Mouse (Mus musculus) MEL (cell line): Measurements from ENCODE around the gene Gm5930. TPM values are rescaled to one million over a fixed set of nuclear protein-coding genes. Genes with fewer than 3 reads are reported as not detected.

Experiments
- polyA plus RNA-seq, 2 experiments: library from polyadenylated mRNA; stranded (reverse) in 1 of 2; unstranded in 1 of 2; fragments of >175 nt in 1 of 2; fragments of >200 nt in 1 of 2; gene quantifications; 2 replicates each; pipeline versions ENCODE4 v1.2.1 to v1.2.4; 2012; ENCODE audit warnings: low replicate concordance in 2 of 2, low read depth in 1 of 2; ENCODE audit not compliant: insufficient read length in 2 of 2, insufficient read depth in 1 of 2, missing spikeins in 1 of 2
- total RNA-seq: library from RNA; depleted of rRNA; stranded (reverse); fragments of 300-350 nt; gene quantifications from 2 replicates; pipeline ENCODE4 v1.2.3, GENCODE M21; 2012; rRNA removed

Gene Gm5930
- total and polyA plus RNA-seq, 3 experiments, result not detected

Other genes with a start within 250 kb of the Gm5930 start
- gene Ear2, start 235.9 kb downstream of the Gm5930 start, total RNA-seq, result not detected in 2 replicates
- under 1 TPM in 1 of 2 experiments, not detected in 1; 0.19 TPM for gene Ear2, start 235.9 kb downstream of the Gm5930 start, polyA plus RNA-seq
- not detected in 2 replicates for gene Gm3327, start 214.7 kb downstream of the Gm5930 start, total RNA-seq
- not detected for gene Gm3327, start 214.7 kb downstream of the Gm5930 start, polyA plus RNA-seq
- not detected in 2 replicates for gene Gm8212, start 140.9 kb downstream of the Gm5930 start, total RNA-seq
- not detected for gene Gm8212, start 140.9 kb downstream of the Gm5930 start, polyA plus RNA-seq
- 0.33 and 0.77 TPM in 2 replicates for gene 4930503E14Rik, start 125.3 kb downstream of the Gm5930 start, total RNA-seq
- gene 4930503E14Rik, start 125.3 kb downstream of the Gm5930 start, polyA plus RNA-seq, result under 1 TPM in 1 of 2 experiments, not detected in 1; 0.14 TPM
- gene Gm8220, start 53.0 kb downstream of the Gm5930 start, total RNA-seq, result not detected in 2 replicates
- not detected for gene Gm8220, start 53.0 kb downstream of the Gm5930 start, polyA plus RNA-seq
- not detected in 2 replicates for gene Gm8229, start 26.8 kb upstream of the Gm5930 start, total RNA-seq
- gene Gm8229, start 26.8 kb upstream of the Gm5930 start, polyA plus RNA-seq, result not detected
- gene Gm3371, start 72.1 kb upstream of the Gm5930 start, total RNA-seq, result not detected in 2 replicates
- not detected for gene Gm3371, start 72.1 kb upstream of the Gm5930 start, polyA plus RNA-seq
- gene Gm8232, start 95.1 kb upstream of the Gm5930 start, total RNA-seq, result not detected in 2 replicates
- gene Gm8232, start 95.1 kb upstream of the Gm5930 start, polyA plus RNA-seq, result not detected
- gene BC061237, start 153.9 kb upstream of the Gm5930 start, total RNA-seq, result not detected in 2 replicates
- gene BC061237, start 153.9 kb upstream of the Gm5930 start, polyA plus RNA-seq, result not detected
- not detected in 2 replicates for gene Gm17093, start 179.7 kb upstream of the Gm5930 start, total RNA-seq
- not detected for gene Gm17093, start 179.7 kb upstream of the Gm5930 start, polyA plus RNA-seq
- not detected in 2 replicates for gene Gm8247, start 244.6 kb upstream of the Gm5930 start, total RNA-seq
- not detected for gene Gm8247, start 244.6 kb upstream of the Gm5930 start, polyA plus RNA-seq